Mouse (Mus musculus): ENCODE results near the gene Gm49358.

The Gm49358 gene

DNA sequence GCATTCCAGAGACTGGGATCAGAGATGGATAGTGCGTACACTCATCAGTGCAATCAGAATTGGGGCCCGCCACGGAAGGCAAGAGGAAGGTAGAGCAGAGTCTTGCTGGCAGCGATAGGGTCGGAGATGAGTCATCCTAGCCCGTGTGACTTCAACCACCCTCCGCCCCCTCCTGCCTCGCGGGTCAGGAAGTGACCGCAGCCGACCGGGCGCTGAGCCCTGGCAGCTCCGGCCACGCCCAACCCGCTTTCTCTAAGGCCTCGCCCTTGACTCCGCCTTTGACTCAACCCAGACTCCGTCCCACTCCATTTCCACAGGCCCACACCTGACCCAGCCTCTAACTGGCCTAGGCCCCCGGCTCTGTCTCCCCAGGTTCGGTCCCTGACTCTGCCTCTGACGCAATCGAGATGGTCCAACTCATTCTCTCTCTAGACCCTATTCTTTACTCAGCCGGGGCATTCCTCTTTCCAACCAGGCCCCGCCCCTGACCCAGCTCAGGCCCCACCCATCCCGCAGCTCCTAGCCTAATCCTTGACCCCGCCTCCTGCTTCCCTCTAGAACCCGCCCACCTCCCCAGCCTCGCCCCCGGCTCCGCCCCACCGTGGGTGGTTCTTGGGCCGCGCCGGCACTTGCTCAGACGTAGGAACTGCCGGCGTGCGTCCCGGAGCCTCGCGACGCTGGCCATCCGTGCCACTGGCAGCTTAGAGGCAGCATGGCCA lies 14.8 kb downstream of the Gm49358 start, which contains the start of gene Nt5dc3:
Nt5dc3 (plus strand) TSS at position 608 of the 719 bp plus-strand sequence.
- peak; percentile 87 to 92 for DNase-seq (ENCODE audit: low spot score in 2 of 2)

GRCm38 (mm10) chr10:86779117-86779755 lies 15.5 kb downstream of the Gm49358 start:
- peak in 1 of 2 experiments; percentile 51 for DNase-seq (ENCODE audit: low spot score in 2 of 2)

DNA sequence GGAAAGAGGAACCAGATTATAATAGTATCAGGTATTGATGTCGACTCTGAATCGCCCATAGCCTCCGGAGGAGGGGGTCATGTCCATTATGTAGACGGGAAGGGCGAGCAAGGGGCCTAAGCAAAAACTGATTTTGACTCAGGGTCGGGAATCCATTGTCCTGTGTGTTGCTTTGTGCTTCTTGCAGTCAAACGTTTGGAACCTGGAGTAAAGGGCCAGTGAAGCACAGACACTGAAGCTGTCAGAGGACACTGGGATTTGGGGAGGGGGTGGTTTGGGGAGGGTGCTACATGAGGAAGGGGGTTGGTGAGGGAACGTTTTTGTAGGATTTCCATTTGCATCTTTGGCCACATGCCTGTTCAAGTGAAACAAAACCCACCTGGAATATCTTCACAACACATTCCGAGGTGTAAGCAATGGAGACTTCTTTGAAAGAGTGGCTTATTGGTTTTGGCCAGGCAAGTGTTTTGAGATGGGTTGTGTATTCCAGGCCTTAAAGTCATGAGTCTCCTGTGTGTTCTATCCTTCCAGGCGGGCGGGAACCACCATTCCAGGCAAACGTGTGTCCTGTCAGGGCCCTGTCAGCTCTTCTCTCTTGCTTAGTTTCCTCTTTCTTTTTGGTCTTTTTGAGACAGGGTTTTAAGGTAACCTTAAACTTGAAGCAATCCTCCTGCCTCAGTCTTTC lies 16.2 kb downstream of the Gm49358 start:
- no peak for DNase-seq (ENCODE audit: low spot score in 2 of 2)

- no peak for DNase-seq (ENCODE audit: low spot score in 2 of 2)
Observed at GRCm38 (mm10) chr10:86781641-86782040, 17.9 kb downstream of the Gm49358 start.

- no peak for DNase-seq (ENCODE audit: low spot score in 2 of 2)
Observed at GRCm38 (mm10) chr10:86782656-86783055, 18.9 kb downstream of the Gm49358 start.

DNA sequence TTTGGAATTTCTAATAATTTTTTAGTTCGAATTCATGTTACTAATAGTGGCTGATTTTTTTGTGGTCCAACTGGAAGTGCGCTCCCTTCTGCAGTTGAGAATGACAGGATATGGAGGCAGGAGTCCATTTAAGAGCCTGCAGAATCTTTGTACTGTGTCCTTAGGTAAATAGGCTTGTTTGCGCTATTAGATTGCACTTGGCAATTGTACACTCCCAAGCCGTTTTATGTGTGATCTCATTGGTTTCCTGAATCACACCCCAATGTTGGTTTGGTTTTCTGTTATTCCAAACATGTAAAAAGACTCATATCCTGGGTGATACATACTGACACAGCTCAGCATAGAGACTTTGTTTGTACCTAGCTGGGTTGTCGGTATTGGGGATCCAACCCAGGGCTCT lies 19.8 kb downstream of the Gm49358 start:
- no peak for DNase-seq (ENCODE audit: low spot score in 2 of 2)

DNA sequence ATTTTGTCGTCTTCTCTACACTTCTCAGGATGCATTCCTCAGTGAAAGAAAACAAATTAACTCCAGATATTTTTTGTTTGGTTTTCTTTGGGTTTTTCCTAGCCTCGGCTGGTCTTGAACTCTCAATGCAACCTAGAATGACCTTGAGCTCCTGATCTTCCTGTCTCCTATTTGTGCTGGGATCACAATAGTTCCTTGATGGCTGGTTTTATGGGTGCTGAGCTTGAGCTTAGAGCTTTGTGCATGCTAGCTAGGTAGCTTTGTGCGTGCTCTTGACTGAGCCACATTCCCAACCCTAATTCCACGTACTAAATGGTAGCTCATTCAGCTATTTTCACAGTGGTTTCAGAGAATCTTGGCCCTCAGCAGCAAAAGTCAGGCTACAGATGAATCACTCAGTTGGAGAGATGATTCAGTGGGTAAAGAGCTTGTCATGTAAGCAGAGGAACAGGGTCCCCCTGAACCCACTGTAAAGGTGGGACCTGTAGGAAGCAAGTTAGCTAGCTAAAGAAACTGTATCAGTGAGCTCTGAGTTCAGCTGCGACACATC lies 20.4 kb downstream of the Gm49358 start:
- no peak for DNase-seq (ENCODE audit: low spot score in 2 of 2)

DNA sequence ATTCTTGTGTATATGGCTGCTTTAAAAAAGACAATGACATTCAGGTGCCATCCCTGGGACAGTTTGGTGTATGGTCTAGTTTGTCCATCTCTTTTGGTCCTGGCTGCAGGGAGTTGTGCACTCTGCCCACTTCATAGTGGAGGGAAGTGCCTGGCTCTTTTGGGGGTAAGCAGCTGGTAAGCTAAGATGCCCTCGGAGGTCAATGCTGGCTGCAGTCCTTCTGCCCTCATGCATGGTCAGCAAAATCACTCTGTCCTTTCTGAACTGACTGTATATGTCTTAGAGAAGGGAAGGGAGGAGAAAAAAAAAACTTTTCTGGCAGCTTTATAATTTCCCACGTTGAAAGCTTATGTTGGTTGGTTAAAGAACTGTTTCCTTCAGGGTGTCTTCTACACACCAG lies 21.6 kb downstream of the Gm49358 start:
- DNase-seq (ENCODE audit: low spot score in 2 of 2), result no peak

- DNase-seq (ENCODE audit: low spot score in 2 of 2), result no peak
Observed at GRCm38 (mm10) chr10:86786083-86786482, 22.3 kb downstream of the Gm49358 start.

DNA sequence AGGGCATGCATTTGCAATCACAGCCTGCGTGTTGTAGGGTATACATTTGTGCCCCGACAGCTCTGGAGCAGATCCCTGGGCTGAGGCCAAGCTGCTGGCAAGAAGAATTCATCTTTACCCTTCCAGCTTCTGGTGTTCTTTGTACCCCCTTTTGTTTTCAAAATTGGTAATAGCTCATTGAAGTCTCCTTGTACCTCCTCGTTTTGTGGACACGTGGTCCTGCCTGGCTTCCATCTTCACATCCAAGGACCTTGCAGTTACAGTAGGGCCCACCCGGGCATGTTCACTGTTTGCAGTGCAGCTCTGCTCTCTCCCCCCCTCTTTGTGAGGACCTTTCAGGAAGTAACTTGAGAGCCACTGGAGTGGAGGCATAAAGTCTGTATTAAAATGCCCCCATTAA lies 24.4 kb downstream of the Gm49358 start:
- DNase-seq (ENCODE audit: low spot score in 2 of 2), result no peak

DNA sequence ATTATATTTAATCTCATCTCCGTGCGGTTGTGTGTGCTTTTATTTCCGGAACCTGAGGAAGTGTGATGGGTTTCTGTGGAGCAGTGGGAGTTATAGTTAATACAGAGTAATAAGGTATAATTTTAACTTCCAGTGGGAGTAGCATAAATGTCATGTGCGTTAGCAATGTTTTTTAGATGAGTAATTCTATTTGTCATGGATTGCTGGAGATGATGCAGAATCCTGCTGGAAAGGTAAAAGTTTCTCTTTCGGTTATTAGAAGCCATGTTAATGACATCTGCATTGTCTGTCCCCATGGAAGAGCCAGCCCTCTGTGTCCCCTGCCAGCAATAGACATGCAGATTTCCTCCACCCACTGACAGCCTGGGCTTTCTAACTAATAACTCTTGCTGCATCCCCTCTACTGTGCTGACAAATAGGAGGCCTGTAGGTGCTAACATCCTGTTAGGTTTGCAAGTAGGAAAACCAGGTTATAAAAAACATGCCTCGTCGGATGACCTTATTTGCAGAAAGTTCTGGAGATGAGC lies 25.4 kb downstream of the Gm49358 start:
- no peak for DNase-seq (ENCODE audit: low spot score in 2 of 2)

DNA sequence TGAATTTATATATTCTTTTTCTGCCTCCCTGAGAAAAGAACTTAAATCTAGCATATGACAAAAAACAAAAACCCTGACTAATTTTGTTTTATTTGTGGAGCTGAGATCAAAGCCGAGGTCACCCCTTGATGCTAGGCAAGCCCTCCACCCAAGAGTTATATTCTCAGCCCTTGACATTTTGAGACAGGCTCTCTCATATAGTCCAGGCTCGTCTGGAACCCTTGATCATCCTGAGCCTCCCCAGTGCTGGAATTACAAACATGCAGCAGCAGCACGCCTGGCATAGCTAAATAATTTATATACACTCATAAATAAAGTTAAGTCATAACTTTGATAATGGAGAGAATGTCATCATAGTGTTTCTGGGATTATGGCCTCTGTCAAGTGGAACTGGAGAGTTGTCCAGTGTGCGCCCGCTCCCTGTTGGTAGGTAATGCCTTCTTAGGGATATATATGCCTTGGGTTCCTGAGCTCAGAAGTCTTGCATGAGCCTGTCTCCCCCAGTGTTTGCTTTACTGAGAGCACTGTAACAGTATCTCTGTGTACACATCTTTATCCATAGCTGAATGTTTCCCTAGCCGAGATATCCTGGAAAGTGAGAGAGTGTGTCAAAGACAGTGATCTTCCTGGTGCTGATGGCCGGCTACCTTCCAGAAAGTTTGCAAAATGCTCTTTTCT lies 27.9 kb downstream of the Gm49358 start:
- DNase-seq (ENCODE audit: low spot score in 2 of 2), result no peak

DNA sequence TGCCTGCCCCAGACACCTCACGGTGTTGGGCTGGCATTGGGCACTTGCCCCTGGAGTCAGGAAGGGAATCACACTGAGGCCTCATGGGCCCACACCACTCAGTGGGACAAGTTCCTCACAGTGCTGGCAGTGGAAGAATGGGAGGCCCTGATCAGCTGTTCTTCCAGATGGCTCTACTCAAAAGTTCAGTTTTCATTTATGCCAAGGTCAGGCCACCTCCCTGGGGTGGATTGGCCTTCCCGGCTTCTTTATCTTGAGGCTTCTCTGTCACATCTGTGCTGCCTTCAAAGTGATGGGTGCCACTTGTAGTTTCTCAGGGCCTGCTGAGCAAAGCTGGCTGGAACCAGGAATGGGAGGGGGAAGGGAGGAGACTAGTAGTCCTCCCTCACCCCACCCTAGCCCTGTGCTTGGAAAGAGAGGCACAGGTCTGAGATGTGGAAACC lies 29.8 kb downstream of the Gm49358 start:
- no peak for DNase-seq (ENCODE audit: low spot score in 2 of 2)

DNA sequence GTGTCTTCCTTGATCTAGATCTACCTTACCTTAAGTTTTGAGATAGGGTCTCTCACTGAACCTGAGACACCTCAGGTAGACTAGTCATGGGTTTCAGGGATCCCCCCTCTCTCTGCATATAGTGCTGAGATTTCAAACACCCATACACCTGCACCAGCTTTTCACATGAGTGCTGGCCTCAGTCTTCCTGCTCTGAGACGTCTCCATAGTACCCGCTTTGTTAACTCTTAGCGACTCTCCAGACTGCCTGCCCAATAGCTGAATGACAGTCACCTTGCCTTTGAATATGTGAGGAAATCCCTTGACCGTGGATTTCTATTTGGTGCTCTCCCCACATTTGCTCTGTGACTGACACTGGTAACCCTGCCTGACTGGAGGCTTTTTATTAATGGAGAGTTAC lies 30.4 kb downstream of the Gm49358 start:
- no peak for DNase-seq (ENCODE audit: low spot score in 2 of 2)

DNA sequence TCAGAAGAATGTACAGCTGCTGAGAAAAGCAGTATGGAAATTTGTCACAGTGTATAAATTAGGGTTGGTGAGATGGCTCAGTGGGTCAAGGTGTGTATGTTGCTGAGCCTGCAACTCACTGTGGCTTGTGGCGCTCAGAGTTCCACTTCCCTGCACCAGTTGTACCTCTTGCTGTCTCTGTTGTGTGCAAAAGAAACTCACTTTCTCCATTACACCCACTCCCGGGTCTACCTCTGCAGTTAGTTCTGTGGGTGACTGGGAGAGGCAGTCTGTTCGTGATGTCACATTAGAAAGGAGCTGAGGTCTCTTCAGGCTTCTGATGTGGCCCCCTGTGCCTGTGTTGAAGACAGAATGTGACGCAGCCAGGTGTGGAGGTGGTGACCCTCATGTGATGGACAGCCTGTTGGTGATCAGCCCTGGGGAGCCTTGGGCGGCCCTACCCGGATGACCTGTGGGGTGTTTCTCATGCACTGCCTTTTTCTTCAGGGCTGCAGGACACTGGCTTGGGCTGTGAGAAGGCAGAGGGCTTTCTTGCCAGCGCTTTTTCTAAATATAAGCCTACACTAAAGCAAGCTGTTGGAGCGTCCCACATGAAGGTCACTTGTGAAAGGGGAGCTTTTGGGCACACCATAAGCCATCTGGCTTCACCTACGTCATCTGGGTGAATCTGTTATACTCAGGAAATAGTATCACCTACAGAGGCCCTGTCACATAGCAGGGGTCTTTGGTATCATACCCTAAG lies 31.2 kb downstream of the Gm49358 start:
- DNase-seq (ENCODE audit: low spot score in 2 of 2), result no peak

- no peak for DNase-seq (ENCODE audit: low spot score in 2 of 2)
Observed at GRCm38 (mm10) chr10:86796073-86796741, 32.4 kb downstream of the Gm49358 start.

- DNase-seq (ENCODE audit: low spot score in 2 of 2), result no peak
Observed at GRCm38 (mm10) chr10:86807362-86807761, 43.6 kb downstream of the Gm49358 start.

GRCm38 (mm10) chr10:86808013-86808758 lies 44.4 kb downstream of the Gm49358 start:
- no peak for DNase-seq (ENCODE audit: low spot score in 2 of 2)

- DNase-seq (ENCODE audit: low spot score in 2 of 2), result peak in 1 of 2 experiments; percentile 62
Observed at GRCm38 (mm10) chr10:86810000-86810399, 46.2 kb downstream of the Gm49358 start.

DNA sequence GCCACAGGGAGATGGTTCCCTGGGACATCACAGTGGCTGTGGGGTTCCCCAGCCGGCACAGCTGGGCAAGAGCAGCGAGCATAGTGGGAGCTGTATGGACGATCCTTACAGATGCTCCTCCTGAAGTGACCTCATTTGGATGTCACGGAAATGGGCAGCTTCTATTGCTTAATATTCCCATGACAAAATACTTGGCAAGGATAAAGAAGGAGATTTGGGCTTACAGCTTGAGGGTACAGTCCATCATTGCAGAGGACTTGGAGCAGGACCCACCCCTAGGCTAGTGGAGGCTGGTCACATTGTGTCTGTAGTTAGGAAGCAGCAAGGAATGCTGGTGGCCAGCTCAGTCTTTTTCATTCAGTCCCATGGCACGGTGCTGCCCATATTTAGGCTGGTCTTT lies 46.8 kb downstream of the Gm49358 start:
- DNase-seq (ENCODE audit: low spot score in 2 of 2), result no peak

All from left cerebral cortex, adult 9 months (tissue).